Mouse (Mus musculus) Muller cell, postnatal 12 days (primary cell): ENCODE results near the gene Tnfaip8l3.
"Not testable (repeated sequence)": the region's sequence is repeated elsewhere in the genome, so short reads cannot be mapped to it uniquely, and the experiment has no call there.

ENCODE experiments used
- DNase-seq: peaks from one replicate; pipeline ENCODE4 v3.0.0-alpha.2; 2015; ENCODE audit errors: inconsistent ontology term

Gene Tnfaip8l3

GRCm38 (mm10) chr9:54068032-54068649 lies at the start of gene Tnfaip8l3:
Gene Tnfaip8l3 (minus strand): TSS chr9:54068388.
- DNase-seq: peak; percentile 62

- DNase-seq: peak; percentile 10
These were observed 44.5 kb upstream of the Tnfaip8l3 start for GRCm38 (mm10) chr9:54112726-54113125.

- no peak for DNase-seq
These were observed 30.4 kb upstream of the Tnfaip8l3 start for GRCm38 (mm10) chr9:54098636-54099035.

- DNase-seq: no peak
These were observed 28.9 kb upstream of the Tnfaip8l3 start for GRCm38 (mm10) chr9:54097091-54097490.

GRCm38 (mm10) chr9:54084245-54084644 lies 16.1 kb upstream of the Tnfaip8l3 start:
- DNase-seq: no peak

GRCm38 (mm10) chr9:54077740-54078139 lies 9.6 kb upstream of the Tnfaip8l3 start:
- no peak for DNase-seq

GRCm38 (mm10) chr9:54074901-54075300 lies 6.7 kb upstream of the Tnfaip8l3 start:
- DNase-seq: no peak

- no peak for DNase-seq
These were observed 5.5 kb upstream of the Tnfaip8l3 start for GRCm38 (mm10) chr9:54073688-54074087.

- DNase-seq: no peak
These were observed 3.4 kb upstream of the Tnfaip8l3 start for GRCm38 (mm10) chr9:54071474-54072095.

- no peak for DNase-seq
These were observed 1.0 kb upstream of the Tnfaip8l3 start for GRCm38 (mm10) chr9:54069204-54069603.

- DNase-seq: peak; percentile 69
These were observed 589 bp upstream of the Tnfaip8l3 start for GRCm38 (mm10) chr9:54068777-54069176.

- no peak for DNase-seq
These were observed 551 bp downstream of the Tnfaip8l3 start for GRCm38 (mm10) chr9:54067642-54068031.

GRCm38 (mm10) chr9:54064836-54065235 lies 3.4 kb downstream of the Tnfaip8l3 start:
- DNase-seq: no peak

- DNase-seq: no peak
These were observed 4.5 kb downstream of the Tnfaip8l3 start for GRCm38 (mm10) chr9:54063655-54064054.

- no peak for DNase-seq
These were observed 6.5 kb downstream of the Tnfaip8l3 start for GRCm38 (mm10) chr9:54061666-54062065.

GRCm38 (mm10) chr9:54051298-54052068 lies 16.7 kb downstream of the Tnfaip8l3 start:
- no peak for DNase-seq

GRCm38 (mm10) chr9:54048978-54049377 lies 19.2 kb downstream of the Tnfaip8l3 start:
- DNase-seq: no peak

- no peak for DNase-seq
These were observed 25.1 kb downstream of the Tnfaip8l3 start for GRCm38 (mm10) chr9:54043067-54043466.

GRCm38 (mm10) chr9:54037717-54038116 lies 30.5 kb downstream of the Tnfaip8l3 start:
- no peak for DNase-seq

GRCm38 (mm10) chr9:54034691-54035090 lies 33.5 kb downstream of the Tnfaip8l3 start:
- DNase-seq: no peak

GRCm38 (mm10) chr9:54022795-54023194 lies 45.4 kb downstream of the Tnfaip8l3 start:
- no peak for DNase-seq

GRCm38 (mm10) chr9:53994528-53994927 lies 73.7 kb downstream of the Tnfaip8l3 start:
- DNase-seq: no peak

GRCm38 (mm10) chr9:53992567-53992966 lies 75.6 kb downstream of the Tnfaip8l3 start:
- not testable (repeated sequence) for DNase-seq
